Mouse (Mus musculus): ENCODE measurements around the gene Knop1.

The Knop1 gene

DNA sequence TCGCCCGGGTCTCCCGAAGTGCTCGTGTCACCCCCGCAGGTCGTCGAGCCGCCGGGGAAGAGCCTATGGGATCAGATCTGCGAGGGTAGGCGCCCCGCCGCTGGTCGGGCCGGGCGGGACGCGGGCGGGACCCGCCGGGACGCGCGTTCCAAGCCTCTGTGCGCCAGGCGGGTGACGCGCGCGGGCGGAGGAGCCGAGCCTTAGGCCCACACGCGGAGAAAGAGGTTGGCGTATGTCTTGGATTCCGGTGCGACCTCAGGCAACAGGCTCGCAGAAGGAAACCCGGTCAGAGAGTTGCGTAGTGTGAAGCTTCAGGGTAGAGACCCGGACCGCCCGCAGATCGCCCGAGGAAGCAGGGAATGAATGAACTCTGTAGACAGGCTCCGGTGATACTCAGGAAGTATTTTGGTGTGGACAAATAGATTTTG is at the start of gene Knop1:
Gene Knop1, minus strand, starts transcription at position 378 of the 428 bp plus-strand sequence.
- DNase-seq = no peak

DNA sequence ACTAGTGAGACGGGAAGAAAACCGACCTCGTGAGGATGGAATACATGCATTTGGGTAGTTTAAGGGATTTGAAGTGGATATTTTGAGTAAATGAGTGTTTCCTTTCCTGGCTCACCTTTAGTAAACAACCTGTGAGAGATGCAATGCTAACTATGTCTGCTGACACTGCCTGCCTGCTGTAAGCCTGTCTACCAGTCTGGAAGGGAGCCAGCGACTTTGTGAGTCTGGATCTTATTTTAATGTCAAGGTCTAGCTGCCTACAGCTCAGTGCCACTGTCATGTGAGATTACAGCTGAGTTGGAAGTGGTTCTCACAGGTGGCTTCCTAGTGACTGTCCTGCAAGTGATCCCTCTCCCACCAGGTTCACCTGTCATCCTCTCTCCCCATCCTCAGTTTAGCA is 48.5 kb upstream of the Knop1 start:
- no peak for DNase-seq

DNA sequence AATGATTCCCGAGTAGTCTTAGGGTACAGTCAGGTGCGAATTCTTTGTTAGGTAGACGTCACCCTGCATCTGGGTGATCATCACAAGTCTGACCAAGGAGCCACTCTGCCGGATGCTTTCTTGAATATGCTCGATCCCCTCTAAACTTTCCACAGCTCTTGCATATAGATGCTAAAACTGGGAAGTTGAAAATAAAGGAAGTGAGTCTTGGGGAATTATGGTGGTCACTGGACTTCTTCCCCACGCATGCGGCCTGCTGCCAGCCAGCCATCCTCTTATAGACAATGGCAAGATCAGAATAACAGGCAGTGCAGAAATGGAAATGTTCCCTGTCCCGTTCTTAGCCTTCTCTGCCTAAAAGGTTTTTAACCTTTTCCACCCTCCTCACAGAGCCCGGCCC is 47.8 kb upstream of the Knop1 start:
- no peak for DNase-seq

DNA sequence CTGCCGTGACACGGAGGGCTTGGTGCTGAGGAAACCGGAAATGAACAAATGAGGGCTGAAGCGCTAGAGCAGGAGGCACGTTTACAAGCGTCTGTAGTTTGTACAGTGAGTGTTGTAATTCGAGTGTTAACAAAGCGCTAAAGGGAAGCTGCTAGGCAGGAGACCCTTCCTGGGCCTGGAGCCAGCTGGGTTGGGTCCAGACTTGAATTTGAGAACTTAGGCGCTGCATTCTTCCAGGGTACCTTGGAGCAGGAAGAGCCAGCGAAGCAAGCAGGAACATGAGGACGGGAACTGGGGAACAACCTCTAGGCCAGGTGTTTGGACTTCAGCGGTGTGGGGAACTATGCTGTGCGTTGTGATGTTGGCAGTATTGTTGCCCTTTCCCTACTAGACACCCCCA is 46.9 kb upstream of the Knop1 start:
- DNase-seq = no peak

DNA sequence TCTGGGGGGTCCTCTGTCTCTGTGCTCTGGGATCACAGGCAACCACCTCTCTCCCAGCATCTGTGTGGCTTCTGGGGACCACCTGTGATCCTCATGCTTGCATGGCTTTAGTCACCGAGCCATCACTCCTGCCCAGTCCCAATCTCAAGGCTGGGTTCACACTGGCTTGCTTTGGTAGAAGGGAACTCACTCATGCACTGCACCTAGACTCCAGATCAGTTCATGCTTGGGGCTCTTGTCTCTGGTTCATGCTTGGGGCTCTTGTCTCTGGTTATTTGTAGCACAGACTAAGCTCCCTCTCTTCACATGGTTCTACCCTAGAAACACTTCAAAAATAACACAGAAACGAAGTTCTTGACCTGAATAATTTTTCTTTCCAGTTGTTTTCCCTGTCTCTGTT is 44.0 kb upstream of the Knop1 start:
- no peak for DNase-seq

DNA sequence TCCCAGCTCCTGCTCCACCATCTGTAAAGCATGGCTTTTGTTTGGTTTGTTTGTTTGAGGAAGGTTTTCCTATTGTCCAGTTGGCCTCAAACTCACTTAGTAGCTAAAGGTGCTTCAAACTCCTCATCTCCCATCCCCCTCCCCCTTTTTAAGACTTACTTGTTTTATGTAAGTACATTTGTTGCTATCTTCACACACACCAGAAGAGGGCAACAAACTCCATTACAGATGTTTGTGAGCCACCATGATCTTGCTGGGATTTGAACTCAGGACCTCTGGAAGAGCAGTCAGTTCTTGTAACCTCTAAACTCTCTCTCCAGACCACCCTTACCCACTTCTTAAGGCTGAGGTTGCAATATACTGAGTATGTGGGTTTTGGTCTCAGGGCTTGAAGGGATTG is 42.0 kb upstream of the Knop1 start:
- no peak for DNase-seq

DNA sequence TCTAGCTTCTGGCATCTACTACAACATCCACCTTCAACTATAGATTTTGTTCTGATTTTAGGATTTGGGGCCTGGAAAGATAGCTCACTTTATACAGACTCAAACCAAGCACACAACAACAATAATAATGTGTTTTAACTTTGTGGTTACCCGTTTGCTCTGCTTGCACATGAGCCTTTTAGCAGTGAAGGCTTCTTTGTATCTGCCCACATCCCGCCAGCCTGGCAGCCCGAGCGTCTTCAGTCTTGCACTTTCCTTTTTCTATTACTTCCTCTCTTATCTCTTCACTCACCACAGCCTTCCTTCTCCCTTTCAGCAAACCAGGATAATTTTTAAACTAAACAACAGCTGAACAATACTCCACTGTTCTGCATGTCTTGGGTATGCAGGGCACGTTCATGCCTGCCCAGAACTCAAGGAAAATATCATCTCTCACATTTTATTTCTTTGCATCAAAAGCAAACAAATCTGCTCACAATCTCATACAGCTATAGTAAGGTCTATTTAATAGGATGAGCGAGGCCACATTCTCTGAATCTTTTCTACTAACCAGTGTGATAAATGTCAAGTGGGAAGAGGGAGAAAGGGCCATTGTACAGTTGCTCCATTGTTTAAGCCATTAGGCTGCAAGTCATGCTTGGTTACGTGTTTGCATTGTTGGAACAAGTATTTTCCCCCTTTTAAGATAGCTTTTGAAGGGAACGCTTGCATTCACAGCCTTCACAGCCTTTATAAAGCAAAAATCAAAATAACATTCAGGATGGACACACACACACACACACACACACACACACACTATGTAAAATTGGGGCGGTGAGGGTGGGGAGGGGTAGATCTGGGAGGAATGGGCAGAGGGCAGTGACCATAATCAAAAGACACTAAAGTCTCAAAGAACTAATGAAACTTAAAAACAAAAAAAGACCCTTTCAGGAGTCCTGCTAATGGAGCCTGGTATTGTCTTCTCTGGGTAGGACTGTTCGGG is 39.7 kb upstream of the Knop1 start:
- no peak for DNase-seq

DNA sequence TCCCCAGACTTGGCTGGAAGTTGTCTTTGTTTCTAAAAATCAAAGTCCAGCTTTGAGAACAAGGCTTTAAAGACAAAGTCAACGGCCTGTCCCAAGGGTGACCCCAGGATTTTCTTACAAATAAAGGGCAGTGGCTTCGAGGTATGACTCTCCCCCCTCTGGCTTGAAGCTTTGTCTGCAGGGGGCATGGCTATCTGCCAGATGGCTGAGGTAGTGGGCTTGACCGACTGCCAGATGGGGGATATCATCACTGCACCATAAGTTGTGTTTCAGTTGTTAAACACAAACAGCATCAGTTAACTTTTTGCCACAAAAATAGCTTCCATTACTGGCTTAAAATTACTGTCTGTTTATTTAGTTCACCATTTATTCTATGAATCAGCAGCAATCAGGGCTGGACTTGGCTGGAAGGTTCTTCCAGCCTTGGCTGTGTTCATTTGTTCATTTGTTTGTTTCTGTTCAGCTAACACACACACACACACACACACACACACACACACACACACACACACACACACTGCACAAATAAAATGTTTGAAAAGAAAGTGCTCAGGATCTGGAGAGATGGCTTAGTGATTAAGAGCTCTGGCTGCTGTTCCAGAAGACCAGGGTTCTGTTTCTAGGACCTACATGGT is 33.1 kb upstream of the Knop1 start:
- no peak for DNase-seq

DNA sequence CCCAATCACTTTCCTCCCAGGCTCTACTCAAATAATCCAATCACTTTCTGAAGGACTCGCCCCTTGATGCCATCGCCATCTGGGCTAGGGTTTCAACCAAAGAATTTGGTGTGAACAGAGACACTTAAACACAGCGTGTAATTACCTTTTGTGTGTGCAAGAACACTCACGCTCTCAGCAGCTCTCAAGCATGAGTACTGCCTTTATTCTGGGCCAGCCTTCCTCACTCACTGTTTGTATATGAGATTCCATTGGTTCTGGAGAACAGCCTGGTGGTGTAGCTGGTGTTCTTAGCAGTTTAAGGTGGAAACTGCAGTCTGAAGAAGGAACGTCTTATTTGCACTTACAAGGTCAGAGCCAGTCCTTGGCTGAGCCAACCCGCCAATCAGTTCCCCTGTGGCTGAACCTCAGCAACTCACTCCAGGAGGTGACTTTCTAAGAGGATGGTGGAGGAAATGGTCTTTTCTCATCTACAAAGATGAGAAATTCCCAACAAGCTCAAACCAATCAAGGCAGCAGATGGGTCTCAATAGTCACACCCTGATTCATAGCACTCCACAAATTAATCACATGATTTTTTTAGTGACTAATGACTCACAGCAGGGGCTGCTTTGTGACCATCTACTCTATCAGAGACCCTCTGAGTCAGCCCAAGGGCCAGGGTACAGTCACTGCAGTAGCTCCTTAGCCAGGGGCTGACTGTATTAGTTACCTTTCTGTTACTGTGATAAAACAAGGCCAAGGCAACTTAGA is 31.4 kb upstream of the Knop1 start:
- no peak for DNase-seq

DNA sequence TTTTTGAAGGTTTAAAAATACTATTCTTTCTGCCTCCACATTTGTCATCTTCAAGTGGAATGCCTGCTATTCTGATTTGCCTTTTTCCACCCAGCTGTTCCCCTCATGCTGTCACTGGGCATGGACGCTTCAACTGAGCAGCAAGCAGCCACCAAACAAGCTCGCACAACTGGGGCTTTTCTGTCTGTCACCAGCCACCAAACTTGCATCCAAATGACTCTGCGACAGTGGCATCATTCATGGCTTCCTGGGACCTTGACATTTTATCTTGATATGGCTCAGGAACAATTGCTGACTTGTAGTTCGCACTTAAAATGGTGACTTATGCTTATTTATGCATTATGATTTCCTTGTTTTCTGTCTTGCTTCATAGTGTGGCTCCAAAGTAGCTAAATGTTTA is 28.9 kb upstream of the Knop1 start:
- DNase-seq = peak; percentile 22

DNA sequence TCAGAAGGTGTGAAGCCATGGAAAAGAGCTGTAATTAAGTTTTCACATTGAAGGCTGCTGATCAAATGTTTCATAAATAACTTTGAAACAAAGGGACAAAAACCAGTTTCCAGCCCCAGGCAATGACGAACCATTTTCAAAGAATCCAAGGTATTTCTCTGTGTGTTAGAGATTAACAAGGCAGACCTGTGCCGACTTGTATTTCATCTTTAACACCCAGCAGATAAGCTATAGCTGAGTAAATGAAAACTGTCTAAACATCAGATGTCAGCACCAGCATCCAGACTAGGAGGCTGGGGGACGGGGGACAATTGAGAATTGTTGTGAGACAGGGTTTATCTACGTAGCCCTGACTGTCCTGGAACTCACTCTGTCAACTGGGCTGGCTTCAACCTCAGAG is 27.9 kb upstream of the Knop1 start:
- no peak for DNase-seq

DNA sequence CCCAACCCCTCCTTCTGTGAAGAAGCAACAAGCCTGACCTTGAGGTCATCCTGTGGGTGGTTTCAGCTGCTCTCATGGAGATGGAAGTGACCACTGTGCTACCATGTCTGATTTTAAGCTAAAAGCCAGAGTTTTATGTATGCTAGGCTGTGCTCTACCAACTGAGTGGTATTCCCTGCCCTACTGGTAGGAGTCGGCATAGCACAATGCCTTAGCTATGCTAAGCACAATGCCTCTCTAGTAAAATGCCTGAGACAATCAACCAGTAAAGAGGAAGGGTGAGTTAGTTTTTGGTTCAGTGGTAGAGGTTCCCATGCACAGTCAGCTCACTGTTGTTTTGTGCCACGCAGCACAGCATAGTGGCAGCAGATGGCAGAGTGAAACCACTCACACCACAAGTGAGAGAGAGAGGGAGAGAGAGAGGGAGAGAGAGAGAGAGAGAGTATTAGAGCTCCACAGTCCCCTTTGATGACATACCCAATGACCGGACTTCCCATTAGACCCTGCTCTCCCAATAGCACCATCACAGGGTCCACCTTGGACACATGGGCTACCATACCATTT is 23.5 kb upstream of the Knop1 start:
- DNase-seq = no peak

DNA sequence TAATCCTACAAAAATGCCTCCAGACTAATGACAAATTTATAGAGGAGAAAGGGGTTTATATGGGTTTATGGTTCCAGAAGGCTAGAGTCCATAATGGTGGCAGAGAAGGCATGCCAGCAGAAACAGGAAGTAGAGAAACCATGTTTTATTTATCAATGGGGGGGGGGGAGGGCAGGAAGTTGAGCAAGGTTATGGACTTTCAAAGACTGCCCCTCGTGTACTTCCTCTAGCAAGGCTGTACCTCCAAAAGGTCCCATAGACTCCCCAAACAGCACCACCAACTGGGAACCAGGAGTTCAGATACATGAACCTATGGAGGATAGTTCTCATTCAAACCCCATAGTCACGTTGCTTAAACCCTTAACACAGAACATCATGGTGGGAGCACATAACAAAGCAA is 9.3 kb upstream of the Knop1 start:
- no peak for DNase-seq

DNA sequence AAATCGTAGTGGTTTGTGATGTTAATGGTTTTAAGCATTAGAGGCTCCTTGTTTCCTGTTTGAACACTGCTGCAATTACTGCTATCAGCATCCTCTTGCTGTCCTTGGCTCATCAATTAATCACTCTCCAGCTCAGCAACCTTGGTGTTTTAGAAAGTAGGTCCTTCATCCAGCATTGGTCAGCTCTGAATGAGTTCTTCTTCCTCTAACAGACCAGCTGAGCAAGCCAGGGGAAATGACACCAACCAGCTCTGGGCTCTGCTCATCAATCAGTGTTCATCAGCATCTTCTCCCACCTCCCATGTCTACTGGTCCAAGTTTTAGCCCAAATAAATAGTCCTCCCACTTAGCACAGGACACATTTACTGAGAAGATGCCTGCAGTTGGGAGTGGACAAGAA is 2.6 kb upstream of the Knop1 start:
- no peak for DNase-seq

DNA sequence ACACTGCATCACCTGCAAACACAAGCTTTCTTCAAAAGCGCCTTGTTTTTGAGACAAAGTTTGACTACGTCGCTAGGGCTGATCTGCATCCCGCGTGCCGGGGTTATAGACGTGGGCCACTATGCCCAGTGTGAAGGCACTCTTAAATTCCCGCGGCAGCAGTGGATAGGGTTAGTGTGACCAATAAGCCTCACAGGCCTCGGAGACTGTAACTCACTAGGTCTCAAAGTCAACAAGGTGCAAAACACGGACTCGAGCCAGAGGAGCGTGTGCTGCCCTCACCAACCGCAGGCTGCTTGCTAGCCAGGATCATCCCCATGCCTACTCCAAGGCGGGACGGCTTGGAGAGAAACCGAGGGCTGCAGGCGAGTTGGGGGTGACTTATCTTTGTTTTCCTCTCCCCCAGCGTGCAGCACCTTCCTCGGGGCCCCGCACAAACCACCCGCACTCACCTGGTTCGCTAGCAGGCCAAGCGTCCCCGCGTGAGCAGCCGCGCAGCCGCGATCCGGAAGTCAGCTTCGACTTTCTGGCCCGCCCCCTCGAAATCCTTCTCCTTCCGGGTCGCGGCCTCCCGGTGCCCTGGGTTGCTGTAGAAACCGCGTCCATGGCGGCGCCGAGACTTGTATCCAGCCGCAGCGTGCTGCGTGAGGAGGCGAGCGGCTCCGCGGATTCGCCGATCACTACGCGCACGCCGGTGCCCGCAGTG is 730 bp downstream of the Knop1 start, which contains the start of gene Iqck:
Gene Iqck, plus strand, starts transcription at position 582 of the 706 bp plus-strand sequence.
- DNase-seq = peak; percentile 94

DNA sequence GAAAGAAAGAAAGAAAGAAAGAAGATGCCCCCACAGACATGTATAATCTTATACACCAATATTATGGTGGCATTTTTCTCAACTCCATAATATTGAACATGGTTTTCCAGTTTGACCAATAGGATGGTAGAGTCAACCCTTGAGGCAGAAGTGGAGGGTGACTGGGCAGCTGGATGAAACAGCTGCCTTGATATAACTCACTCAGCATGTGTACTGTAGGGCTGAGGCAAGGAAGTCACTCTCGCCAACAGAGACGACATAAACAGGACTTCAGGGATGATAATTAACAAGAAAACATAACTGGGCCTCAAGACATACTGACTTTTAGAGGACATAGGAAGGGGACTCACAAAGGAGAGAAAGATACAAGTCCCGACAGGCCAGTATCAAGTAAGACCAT is 1.4 kb downstream of the Knop1 start:
- DNase-seq = no peak

DNA sequence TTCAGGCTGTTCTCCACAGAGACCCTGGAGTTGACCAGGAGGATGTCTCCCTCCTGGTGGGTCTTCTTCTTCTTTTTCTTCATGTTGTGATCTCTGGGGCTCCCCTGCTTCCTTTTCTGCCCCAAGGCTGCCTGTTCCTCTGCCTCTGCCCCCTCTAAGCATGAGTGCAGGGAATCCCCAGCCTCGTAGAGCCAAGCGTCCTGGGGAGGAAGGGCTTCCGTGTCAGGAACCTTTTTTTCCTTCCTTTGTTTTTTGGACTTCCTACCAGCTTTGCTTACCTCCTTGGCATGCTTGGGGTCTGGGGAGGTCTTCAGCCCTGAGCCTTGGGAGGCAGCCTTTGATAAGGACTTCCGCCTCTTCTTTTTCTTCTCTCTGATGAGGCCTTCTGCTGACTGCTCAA is 3.4 kb downstream of the Knop1 start:
- no peak for DNase-seq

DNA sequence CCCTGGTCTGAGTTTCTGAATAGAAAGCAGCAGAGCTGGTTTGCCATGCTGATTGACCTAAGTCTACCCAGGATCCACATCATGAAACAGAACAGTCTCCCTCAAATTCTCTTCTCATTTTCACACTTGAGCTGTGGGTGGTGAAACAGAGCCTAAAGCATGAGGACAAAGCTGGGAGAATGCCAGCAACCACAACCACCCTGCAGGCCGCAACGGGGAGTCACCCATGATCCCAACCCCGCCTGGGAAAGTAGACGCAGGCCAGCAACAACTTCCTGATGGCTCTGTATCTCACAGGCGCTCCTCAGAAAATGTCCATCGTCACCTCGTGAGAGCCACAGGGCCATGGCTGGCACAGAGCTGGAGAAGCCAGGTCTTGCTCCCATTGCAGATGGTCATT is 4.5 kb downstream of the Knop1 start:
- no peak for DNase-seq

DNA sequence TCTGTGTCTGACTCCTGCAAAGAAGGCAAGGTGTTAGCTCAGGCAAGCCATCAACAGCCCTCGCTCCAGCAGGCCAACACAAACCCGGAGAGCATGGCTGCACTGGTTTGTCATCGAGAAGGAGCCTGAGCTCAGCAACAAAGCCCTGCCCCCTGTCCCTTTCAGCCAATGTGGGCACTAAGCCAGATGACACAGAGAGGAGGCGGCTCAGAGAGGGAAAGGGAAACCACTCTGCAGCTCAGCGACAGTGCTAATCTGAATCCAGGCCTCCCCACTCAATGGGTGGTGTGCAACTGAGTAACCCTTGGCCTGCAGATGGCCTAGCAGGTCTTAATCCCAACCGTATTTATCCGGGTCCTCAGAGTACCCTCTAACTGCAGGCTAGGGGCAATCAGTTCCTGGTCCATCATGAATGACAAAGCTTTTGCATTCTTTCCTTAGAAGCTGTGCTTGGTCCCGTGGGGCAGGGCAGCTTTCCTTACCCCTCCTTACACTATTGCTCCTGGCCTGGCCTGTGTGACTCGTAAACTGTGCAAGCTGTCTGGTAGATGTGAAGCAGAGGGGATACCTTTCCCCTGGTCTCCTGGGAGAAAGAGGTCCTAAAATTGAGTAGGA is 5.3 kb downstream of the Knop1 start:
- peak; percentile 30 for DNase-seq

DNA sequence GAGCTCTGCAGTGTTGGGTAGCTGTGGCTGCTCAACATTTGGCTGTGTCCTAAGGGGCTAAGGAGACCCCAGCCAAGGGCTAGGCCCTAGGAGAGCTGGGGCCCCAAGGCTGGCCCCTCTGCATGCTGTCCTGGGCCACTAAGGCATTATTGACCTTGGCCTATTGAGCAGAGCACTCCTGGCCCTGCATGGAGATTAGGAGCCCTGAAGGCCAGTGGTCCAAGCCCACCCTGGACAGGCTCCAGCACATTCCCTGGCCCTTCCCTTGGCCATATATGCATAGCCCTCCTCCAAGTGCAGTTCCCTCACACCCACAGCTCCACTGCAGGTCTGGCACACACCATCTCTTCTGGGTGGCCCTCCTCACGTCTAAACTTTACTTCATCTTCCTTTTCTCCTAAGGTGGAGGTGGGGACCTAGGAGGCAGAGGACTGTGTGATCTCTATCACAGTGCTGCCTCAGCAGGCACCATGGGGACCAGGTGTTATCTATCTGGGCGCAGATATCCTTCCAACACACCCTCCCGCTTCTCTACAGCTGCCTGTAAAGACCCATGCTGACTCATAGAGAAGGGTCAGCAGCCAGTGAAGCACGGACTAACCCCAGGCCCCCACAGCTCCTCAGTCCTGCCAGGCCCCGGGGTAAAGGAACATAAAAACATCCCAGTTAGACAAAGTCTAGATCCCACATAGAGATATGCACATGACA is 6.4 kb downstream of the Knop1 start:
- no peak for DNase-seq

DNA sequence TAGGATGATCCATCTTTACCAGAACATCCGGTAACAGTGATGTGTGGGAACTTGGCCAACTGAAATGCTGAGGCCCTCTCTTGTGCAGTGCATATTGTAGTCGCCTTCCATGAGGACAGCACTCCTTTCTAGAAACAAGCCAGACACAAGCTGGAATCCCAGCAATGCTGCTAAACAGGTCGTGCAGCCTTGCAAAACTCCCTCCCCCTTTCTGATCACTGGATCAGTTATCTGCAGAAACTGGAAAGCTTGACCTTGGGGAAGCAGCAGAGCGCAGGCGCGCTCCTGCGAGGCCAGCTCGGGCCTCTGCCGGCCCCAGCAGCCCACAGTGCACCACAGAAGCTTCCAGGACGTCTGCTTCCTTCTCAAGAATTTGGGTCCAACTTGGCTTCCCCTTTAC is 7.3 kb downstream of the Knop1 start:
- no peak for DNase-seq
